Mouse (Mus musculus) gastrocnemius, postnatal 14 days (tissue): ENCODE measurements at regions not wholly inside any gene's neighbourhood (a gene's known extent, or its start where the extent isn't known, plus 50 kb on each side); places are given as distances from the start of the nearest gene placed in this dataset.
"Not testable (repeated sequence)": the region's sequence is repeated elsewhere in the genome, so short reads cannot be mapped to it uniquely, and the experiment has no call there.

Experiments used
- DNase-seq: peaks from one replicate; pipeline ENCODE4 v3.0.0; 2021; ENCODE audit warnings: mixed read lengths
- intact Hi-C: fragments of 180-260 bp; cut with DNase I; formaldehyde crosslinking; loops from one replicate; pipeline ENCODE4 v1.15.1; 2025; ENCODE audit warnings: low total_unique reads

DNA sequence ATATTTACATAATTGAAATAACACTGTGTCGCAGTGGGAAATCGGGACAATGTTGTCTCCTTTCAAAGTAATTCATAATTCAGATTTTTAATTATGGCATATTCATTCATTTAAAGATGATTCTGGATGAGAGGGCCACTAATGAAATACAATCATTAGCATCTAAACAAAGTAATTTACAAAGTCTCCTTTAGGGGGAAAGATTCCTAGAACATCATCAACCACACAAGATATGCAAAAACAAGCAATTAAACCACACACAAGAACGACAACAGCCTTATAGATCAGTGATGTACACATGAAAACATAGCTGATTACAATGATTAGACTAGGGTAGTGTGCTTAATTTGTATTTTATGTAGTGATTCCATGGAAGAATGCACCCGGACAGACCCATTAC is 231.2 kb downstream of the Mbip start:
- intact Hi-C loops, result no loop called here
- DNase-seq, result no peak

DNA sequence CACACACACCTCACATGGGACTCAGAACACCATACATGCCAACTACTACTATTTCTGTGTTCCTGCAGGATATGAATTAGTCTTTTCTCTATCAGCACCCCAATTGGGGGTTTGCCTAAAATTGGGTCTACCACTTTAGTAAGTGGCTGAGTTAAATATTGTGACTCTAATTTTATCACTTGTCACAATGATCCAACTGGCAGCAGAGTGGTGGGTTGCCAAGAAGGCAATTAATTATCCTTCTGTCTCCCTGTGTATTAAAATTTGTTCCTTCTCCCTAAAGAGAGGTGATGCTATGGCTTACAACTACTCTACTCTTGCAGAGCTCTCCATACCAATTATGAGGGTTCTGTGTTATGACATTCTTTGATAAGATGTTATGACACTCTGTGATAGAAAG is 245.3 kb downstream of the Brms1l start:
- DNase-seq, result no peak
- intact Hi-C loops, result no loop called here

DNA sequence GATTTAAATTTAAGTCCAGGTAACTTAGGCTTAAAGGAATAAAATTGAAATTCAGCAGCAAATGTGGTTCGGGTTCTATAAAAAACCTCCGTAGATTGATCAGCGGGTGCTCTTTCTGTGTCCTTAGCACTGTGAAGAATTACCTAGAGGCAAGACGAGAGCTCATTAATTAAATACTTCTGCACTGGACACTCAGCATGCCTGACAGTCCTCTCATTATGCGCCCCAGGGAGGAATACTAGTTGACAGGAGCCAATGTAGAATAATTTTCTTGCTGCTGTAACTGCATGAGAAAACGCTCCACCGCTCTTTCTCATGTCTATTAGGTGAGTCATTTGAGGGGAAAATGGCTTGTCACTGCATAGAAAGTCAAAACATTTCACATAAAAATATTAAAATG is 228.1 kb downstream of the Brms1l start:
- no peak for DNase-seq
- intact Hi-C loops, result loop anchor here (5.0 kb wide), 1 partner anchor 478 kb away; no protein-coding TSS in a partner anchor

DNA sequence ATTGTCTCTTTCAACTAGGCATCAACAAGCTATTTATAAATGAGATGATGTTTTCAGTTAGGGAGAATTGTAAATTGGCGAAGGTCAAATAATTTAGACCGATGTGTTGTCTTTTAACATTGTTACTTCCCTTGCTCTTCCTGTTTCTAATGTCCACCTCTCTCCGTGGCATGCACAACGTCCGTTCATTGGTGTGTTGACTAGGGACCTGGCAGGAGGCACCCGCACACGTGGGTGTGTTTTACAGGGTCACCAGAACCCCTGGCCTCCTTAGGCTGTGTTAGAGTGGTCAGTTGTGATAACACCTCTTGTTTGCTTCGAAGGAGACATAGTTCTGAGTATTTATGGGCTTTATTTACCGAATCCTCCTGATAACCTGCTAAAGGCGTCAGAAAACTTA is 222.8 kb downstream of the Brms1l start:
- intact Hi-C loops, result no loop called here
- DNase-seq, result no peak

DNA sequence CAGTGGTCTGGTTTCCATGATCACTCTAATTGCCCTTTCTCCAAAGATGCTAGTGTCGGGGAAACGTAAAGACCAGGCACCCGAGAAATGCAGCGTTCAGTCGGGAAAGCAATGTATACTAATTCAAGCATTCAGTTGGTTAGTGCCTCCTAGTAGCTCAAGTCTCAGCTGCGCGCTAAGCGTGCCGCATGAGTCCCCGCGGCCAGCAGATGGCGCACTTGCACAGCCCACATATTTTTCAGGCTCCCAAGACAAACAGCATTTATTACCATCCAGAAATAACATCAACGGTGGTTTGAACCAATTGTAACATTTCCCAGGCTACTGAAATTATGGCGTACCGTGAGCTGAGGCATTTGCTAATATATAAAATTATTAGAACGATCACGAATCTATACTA is 222.3 kb downstream of the Brms1l start:
- intact Hi-C loops, result no loop called here
- peak; percentile 61 for DNase-seq

DNA sequence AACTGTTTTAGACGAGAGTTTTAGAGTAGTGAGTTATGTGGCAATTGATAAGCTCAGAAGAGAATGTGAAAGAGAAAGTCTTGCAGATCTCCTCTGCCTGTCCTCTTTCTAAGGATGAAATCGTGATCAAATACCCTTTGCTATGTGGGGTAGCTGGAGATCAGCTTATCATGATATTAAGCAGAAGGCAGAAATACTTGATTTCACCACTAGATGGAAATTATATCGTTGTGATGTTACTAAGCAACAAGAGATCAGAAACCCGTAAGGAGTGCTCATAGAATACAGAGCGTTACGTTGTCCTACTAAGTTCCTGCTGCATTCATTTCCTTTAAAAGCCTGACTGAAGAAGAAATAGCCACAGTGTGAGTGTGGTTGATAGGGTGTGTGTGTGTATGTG is 219.3 kb downstream of the Brms1l start:
- intact Hi-C loops, result no loop called here
- no peak for DNase-seq

DNA sequence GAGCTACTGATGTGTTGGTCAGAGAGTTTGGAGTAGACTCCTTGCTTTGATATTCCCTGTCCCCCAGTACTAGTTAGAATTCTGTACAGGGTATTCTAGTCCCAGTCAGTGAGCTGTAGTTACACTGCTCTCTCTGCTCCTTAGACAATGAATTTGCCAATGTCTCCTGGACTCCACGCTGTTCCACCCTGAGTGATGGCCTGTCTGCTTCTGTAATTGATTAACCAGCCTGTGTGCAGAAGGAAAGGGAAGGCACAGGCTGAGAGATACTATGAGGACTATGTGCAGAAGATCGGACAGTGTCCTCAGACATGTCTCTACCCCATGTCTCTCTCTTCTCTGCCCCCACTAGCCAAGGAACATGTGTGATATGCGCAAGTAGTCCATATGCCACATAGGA is 209.9 kb downstream of the Brms1l start:
- intact Hi-C loops, result no loop called here
- DNase-seq, result no peak

DNA sequence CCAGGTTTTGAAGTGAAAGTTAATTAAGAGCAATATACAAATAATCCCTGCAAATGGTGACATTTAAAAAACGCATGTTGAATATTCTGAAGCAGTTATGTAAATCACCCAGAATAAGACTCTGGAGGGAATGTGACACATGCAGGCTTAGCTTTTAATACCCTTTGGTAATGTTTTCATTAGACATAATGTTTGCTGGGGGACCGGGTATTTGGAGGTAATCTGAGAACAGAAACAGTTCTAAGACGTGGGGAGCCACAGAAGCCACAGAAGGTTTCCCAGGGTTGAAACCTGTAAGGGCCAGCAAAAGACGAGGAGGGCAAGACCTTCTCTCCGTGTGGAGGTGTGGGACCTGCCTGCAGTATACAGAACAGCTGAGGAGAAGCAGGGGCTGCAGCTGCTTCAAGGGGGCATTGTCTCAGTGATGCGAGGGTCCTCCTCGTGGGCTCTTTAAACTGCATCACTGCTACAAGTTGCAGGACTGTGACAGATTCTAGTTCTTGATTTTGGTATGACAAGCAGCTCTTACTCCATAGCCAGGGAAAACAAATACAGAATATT is 184.9 kb downstream of the Brms1l start:
- DNase-seq, result no peak
- intact Hi-C loops, result no loop called here

DNA sequence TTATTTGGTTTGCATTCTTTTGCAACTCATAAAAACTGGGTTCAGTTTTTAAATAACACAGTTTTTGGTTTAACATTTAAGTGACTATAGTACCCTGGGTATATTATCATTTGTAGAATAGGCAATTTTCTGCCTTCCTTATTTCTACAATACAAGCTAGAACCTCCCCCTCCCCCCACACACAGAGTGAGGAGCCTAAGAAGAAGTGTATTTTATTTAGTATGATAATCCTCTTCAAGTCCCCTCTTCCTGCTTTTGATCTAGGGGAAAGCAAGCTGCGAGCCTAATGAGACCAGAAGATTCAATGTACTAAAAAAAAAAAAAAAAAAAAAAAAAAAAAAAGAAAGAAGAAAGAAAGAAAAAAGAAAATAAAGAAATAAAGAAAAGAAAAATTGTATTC is 184.4 kb downstream of the Brms1l start:
- intact Hi-C loops, result no loop called here
- no peak for DNase-seq

DNA sequence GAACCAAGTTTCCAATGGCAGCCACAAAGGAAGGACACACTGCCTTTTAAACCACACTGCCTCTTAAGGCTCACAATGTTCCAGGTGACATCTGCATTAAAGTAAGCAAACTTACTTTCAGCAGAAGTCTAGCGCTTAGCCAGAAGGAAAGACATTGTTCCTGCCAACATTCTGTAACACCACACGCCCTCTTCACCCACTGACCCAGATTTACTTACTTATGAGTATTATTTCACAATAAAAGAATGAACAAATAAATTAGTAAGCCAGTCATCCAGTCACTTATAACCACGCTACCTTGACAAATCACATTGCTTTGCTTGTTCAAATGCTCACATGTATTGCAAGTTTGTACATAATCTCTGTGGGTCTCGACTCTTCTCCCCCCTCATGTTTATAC is 173.9 kb downstream of the Brms1l start:
- intact Hi-C loops, result no loop called here

DNA sequence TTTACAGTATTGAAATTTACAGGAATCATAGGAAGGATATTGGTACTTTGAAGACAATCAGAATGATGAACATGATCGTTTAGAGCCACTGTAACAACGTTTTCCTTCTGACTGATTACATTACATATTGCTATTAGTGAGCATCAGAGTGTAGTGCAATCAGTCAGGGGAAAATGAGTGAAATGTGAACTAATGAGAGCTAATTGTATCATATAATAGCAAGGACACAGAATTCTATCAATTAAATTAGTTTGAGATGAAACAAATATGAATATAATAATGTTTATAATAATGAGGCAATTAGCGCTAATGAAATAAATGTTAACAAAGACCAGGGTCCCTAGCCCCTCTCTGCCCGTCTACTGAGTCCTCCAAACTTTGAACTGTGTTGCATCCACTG is 169.7 kb downstream of the Brms1l start:
- intact Hi-C loops, result no loop called here
- no peak for DNase-seq

More for the DNA sequence above, 173.9 kb downstream of the Brms1l start:
- no peak for DNase-seq

DNA sequence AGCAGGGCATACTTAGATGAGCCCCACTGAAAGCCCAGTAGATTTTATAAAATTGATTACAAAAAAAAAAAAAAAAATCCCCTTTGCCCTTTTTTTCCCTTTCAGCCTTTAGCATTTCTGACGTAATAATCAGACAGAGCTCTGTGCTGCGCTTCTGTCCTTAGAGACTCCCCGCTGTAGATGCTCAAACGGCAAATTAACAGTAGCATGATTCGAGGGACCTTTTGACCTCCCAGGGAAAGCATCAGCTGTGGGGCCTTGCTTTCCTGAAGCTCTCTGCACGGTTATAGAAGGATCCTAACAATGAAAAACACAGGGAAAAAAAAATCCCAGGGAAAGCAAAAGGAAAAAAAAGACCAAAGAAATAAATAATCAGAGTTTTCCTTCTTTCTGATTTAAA is 169.2 kb downstream of the Brms1l start:
- DNase-seq, result no peak
- intact Hi-C loops, result no loop called here

DNA sequence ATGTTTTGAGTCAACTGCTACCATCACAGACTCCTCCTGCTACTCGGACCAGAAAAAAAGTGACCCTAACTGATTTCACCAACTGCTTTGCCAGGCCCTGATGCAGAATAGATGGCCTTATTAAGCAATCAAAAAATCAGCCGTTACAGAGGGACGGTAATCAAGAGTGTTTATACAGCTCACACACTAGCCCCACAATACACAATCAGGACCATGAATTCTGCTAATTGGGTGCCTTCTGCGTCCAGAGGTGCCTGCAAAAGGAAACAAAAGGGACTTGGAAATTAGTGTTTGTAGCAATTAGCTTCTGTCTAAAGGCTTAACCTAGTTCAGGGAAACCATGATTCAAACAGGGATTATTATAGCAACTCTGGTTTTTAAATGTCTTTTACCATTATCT is 168.4 kb downstream of the Brms1l start:
- intact Hi-C loops, result no loop called here
- DNase-seq, result no peak

DNA sequence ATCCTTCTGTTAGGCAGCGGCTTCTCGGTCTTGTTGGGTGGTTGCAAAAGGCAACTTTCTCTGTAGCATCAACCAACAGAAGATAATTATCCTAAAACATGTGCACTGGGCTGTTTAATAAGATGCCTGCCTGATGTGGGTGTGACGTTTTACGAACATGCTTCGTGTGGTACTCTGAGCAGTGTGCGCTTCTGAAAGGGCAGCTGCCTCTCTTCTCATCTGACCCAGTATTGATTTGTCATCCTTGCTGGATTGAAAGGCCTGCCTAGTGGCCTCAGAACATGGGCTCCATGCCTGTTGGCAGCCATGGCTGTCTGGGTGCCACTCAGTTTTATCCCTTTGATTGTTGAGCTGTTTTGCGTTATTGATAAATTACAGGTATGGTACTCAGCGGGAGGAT is 167.4 kb downstream of the Brms1l start:
- intact Hi-C loops, result no loop called here
- no peak for DNase-seq

DNA sequence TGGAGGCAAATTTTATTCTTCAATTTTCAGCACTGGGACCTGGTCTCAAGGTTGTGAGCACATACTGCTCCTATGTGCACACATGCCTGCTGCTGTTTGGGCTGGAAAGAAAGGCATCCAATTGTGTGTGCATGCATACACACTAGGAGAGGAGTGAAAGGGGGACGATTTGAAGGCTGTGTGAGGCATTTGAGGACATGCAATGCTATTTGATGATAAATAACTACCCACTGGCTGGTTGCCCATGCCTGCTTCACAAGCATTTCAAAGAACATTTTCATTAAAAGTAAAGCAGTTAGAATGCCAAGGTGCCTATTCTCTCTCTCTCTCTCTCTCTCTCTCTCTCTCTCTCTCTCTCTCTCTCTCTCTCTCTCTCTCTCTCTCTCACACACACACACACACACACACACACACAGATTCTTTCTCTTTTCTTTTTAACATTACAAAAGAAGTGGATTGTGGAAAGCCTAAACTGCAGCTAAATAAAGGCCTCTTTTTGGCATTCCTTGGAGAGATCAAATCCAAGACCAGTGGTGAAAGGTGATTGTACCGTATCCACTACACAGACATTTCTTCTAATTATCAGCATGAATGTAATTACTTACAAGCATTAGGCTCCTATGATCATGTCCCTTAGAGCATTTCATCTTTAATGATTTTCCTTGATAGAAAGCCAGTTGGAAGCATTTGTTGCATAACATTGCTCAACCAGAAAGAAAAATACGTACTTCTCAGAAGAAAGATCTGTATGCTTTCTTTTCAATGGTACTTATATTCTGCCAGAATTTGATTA is 160.7 kb downstream of the Brms1l start:
- intact Hi-C loops, result no loop called here
- no peak for DNase-seq

DNA sequence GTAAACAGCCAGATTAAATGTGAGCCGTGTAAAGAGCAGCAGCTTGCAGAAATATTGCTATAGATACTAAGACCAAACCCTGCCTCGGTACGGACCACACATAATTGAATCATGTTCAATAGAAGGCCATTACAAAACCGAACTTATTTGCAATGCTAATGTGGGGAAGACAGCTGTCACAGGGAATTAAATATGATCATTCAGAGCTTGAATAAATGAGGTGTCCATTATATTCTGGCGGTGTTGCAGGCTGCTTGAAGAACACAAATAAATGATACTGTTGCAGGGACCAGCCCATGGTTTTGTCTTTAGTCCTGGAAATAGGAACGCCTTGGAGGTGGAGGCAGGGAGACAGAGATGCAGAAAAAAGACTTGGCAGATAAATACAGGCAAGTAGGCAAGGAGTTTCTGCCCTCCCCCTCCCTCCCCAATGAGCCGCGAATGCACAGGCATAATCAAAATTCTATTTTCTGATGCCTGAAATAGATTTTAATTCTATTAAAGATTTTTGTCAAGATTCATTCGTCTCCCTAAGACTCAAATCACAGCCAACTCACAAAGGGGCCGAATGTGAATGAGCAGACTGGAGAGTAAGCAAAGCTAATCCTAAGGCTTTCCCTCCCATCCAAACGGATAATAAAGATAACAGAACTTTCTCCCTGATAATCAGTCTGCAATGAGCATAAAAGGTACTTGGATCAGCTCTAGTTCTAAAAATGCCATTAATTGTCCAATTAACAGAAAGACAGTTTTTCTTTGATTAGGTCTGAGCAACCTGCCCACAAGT is 147.6 kb downstream of the Brms1l start:
- intact Hi-C loops, result no loop called here
- no peak for DNase-seq

DNA sequence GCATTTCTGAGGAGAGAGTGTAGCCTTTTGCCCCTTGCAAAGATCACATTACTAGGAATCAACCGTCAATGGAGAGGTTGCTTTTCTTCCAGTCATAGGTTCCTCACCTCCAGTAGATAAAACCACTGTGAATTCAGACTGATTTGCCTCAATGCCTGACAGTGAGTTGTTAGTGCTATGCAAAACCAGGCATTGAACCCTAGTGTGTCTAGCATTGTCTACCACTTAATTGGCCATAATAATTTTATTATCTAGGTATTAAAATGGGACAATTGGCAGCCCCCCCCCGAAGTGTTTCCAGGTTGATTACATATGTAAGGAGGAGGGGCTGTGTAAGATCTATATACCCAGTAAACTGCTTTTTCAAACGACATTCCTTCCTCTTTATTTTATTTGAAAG is 147.0 kb downstream of the Brms1l start:
- intact Hi-C loops, result no loop called here
- no peak for DNase-seq

DNA sequence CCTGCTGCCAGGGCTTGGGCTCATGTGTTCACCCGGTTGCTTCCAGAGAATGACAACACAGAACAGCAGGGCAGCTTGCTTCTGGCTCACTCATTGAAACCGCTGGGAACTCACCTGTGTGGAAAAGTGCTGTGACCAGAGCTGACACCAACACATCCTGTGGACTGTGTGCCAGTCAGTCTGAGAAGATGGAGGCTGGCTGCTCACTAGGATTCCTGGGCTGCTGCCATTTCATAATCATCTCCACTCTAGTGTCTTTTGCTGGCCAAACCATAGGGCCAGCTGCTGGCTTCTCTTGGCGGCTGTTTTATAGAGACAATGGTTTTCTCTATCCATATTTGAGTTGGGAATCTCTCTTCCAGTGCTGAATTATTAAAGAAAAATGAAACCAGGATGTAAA is 138.1 kb downstream of the Brms1l start:
- intact Hi-C loops, result no loop called here
- no peak for DNase-seq

DNA sequence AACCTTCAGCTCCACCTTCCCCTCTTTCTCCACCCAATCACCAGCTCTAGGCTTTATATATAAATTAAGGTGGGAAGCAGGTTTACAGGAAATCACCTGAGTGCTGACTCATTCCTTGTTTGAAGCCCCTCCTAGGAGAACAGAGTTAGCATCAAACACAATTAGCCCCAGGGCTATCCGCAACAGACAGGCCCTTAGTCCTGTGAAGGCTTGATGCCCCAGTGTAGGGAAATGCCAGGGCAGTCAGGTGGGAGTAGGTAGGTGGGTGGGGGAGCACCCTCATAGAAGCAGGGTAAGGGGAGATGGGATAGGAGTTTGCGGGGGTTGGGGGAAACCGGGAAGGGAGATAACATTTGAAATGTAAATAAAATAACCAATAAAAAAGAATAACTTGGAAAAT is 123.2 kb downstream of the Brms1l start:
- intact Hi-C loops, result not testable (repeated sequence)

DNA sequence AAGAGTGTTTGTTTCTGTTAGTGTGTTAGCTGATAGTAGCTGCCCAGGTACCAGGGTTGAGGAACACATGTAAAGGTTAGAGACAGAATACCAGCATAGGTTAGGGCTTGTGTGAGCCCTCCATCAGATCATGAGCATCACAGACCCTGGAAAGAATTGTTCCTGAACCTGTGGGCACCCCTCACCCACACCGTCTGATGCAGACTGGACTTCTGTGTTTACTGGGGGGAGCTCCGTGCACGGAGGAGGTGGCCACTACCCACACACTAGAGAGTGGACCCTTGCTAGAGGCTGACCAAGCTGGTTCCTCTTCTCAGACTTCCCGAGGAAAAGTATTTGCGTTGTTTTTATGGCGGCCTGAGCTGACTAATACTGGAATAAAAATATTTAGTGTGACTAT is 104.4 kb downstream of the Brms1l start:
- intact Hi-C loops, result no loop called here

More for the DNA sequence above, 123.2 kb downstream of the Brms1l start:
- not testable (repeated sequence) for DNase-seq

More for the DNA sequence above, 104.4 kb downstream of the Brms1l start:
- DNase-seq, result no peak
